Mouse (Mus musculus): ENCODE results near the gene Hif3a. TPM values are rescaled to one million over a fixed set of nuclear protein-coding genes. Genes with fewer than 3 reads are reported as not detected.

Hif3a gene
- total RNA-seq, 2 experiments from 2014 or later, result 6.6 to 8.1 TPM

DNA sequence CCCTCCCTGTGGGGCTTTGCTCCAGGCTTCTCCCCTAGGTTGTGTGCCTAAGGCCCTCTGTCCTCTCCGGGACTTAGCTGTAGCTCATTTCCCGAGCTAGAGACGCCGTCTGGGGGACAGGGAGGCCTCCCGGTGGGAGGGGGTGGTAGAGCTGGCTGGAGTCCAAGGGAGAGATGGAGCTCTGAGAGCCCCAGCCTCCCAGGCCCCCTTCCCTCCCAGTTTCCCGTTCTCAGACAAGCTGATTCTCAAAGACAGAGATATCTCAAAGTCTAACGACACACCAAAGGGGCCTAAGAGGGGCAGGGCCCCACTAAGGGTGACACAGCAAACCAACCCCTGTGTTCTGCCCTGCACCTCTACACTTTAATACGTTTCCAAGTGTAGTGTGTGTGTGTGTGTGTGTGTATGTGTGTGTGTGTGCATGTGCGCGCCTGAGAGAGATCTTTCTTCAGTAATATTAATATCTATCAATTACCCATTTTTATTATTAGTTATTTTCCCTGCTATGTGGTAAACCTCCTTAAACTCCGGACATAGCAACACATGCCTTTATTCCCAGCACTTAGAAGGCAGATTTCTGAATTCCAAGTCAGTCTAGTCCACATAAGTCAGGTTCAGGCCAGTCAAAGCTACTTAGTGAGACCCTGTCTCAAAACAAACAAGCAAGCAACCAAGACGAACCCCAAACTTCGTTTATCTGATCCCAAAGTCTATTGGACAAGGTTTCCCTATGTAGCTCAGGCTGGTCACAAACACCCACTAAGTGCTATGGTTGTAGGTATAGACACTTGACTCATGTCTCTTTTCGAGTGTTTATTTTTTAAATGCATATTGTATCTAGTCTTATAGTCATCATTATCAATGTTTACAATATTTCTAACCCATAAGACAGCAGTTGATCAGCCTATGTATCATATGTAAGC, 5.4 kb downstream of the Hif3a start:
- DNase-seq (ENCODE audit: low spot score in 2 of 2), result no peak

DNA sequence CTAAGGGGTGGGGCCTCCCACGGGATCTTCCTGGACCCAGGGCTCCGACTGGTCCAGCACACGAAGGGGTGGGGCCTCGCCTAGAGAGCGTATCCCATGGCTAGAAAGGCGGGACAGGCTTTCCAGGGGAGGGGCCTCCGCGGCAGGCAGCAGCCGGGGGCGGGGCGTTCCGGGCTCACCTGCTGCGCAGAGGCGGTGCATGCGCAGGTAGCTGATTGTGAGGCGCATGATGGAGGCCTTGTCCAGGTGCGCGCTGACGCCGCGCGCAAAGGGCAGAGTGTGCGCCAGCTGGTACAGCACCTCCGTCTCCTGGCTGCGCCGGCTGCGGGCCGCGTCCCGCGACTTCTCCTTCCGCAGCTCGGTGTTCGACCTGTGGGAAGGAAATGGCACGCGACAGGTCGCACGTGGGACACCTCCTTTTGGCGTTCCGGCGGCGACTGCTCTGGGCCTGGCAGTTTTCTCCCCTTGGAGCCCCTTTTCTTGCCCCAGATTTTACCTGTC, 6.1 kb downstream of the Hif3a start:
- DNase-seq (ENCODE audit: low spot score in 2 of 2), result peak; percentile 43 to 70

DNA sequence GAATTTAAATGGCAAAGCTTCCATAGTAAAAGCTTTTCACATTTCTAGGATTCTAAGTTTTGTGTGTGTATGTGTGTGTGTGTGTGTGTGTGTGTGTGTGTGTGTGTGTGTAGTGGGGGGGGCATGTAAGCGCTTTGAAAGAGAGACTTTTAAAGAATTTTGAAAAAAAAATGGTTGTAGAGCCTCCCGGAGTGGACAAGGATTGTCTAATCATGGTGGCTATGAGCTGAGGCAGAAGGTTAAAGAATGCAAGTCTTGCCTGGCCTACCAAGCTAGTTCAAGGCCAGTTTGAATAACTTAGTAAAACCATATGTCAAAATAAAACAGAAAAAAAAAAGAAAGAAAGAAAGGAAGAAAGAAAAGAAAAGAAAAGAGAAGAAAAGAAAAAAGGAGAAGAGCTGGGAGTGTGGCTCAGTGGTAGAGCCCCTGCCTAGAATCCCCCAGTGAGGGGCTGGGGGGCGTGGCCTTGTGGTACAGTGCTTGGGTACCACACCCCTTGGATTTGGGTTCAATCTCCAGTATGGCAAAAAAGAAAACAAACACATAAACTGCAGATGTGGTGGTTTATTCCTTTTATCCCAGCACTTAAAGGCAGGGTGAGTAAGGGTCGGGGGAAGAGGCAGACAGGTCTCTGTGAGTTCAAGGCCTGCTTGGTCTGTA, 6.8 kb downstream of the Hif3a start:
- DNase-seq (ENCODE audit: low spot score in 2 of 2), result no peak

DNA sequence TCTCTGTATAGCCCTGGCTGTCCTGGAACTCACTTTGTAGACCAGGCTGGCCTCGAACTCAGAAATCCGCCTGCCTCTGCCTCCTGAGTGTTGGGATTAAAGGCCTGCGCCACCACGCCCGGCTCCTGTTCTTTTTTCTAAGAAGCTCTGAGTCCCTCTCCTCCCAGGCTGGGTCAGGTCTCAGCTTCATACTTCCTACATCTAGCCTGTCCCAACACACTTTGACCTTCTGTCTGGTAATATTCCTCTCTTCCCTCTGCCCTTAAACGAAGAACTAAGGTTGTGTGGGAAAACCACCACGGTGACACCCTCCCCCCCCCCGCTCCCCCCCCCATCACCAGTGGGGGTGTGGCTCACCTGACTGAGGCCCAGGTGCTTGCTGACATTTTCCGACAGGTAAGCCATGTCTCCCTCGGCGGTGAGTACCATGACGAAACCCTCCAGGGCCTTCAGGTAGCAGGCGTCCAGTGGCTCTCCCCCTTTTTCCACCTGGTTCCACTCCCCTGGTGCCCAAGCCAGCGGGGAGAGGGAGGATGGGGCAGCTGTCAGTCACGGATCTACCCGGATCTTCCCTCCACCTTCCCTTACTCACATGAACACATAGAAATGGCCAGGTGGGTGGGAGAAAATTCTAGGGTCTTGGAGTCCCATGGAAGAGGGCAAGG, 7.8 kb downstream of the Hif3a start:
- no peak for DNase-seq (ENCODE audit: low spot score in 2 of 2)

DNA sequence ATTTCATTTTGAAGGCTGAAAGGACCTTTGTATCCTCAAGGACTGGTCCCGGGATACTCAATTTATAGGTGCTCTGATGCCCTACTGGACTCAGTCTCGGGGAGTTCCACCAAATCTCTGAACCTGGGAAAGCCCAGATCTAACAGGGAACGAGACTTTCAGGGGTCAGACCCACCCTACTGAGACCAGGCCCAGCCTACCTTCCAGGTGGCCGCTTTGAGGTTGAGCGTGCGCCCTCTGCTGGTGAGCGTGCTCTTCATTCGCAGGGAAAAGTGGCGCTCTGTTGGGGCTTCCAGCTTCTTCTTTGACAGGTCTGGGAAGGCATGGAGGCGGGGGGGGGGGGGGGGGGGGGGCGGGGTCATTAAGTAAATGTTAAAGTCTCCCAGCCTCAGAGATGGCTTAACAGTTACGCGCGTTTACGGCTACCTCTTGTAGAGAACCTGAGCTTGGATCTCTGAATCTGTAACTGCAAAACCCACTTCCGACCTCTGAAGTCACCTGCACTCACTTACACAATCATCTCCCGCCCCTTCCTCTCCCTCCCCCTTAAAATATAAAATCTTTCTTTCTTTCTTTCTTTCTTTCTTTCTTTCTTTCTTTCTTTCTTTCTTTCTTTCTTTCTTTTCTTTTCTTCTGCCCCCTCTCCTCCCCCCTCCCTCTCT, 11.2 kb downstream of the Hif3a start:
- peak in 1 of 2 experiments; percentile 67 for DNase-seq (ENCODE audit: low spot score in 2 of 2)

DNA sequence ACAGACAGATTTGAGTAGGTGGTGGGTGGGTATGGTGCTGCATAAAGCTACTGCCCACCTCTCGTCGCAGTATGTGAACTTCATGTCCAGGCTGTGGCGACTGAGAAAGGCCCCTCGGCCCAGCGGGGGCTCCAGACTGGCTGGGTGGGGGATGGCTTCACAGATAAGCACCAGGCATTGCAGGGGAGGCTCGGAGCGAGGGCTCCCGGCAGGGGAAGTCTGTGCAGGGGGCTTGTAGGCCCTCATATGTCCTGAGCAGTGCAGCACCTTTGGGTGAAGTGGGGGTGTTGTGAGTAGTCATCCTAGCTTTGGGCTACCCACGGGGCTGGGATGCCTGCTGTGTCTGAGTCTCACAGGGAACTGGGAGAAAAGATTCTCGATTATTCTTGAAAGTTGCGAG, 11.7 kb downstream of the Hif3a start:
- DNase-seq (ENCODE audit: low spot score in 2 of 2), result no peak

DNA sequence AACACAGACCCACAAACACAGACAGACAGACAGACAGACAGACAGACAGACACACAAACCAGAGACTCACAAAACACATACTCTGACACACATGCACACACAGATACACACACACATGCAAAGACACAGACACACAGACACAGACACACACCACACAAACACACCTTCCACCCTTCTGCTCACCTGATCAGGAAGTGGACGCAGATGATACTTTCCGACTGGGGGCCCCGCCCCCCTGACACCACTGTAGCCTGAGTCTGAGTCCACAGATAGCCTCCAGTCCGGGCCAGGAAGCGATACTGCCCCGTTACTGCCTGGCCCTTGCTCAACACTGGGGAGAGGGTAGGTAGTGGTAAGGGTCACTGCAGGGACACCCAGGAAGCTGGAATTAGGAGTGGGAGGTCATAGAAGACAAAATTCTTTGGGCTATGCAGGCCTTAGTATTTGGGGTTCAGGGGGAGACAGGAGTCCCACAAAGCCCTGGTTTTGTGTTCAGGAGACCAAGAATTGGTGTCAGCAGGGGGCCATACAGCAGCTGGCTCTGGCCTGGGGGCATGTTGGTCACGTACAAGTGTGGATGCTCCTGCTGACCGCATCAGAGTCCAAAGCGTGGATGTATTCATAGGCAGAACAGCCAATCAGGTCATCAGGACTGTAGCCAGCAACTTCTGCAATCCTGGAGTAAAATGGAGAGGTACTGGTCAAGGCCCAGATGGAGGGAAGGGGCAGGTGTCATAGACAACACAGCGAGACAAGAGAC, 13.6 kb downstream of the Hif3a start:
- no peak for DNase-seq (ENCODE audit: low spot score in 2 of 2)

DNA sequence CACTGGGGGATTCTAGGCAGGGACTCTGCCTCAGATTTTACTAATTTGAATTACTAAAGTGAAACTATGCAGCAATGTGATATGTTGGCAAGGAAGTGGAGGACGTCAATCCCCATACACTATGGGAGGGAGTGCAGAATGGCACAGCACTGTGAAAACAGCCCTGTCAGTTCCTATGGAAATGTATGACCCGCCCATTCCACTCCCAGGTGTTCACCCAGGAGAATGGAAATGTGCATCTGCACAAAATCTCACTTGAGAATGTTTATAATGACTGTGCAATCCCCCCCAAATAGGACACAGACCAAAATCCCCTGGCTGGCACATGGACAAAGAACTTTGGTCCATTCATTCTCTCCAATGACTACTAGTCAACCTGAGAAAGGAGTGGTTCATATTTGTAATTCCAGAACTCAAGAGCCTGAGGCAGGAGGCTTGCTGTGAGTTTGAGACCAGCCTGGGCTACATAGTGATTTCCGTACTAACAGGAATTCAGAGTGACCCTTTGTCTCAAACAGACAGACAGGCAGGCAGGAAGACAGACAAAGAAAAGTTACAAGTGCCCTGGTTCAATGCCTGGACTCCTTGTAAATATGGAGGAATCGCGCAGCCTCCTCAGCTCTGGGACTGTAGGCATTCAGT, 15.1 kb downstream of the Hif3a start:
- no peak for DNase-seq (ENCODE audit: low spot score in 2 of 2)

DNA sequence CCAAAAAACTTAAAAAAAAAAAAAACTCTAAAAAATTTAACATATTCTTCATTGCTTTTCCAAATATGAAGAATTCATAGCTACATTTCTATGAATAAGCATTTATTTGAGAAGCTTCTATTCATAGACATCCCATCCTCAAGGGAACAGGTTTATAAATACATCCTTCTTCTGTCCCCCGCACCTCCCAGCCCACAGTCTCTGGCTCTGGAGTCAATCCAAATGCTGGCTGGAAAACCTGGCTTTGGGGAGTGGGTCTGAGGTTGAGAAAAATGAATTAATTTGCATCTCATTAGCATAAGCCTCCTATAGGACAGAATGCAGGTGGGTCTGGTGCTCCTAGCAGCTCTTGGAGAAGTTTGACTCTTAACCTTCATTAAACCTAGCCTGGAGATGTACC, 16.5 kb downstream of the Hif3a start:
- no peak for DNase-seq (ENCODE audit: low spot score in 2 of 2)

- no peak for DNase-seq (ENCODE audit: low spot score in 2 of 2)
These were observed 22.9 kb downstream of the Hif3a start for GRCm38 (mm10) chr7:17039373-17039772.

- no peak for DNase-seq (ENCODE audit: low spot score in 2 of 2)
These were observed 24.1 kb downstream of the Hif3a start for GRCm38 (mm10) chr7:17038018-17038695.

GRCm38 (mm10) chr7:17030239-17030638, 32.0 kb downstream of the Hif3a start:
- DNase-seq (ENCODE audit: low spot score in 2 of 2), result no peak

GRCm38 (mm10) chr7:17028923-17029322, 33.3 kb downstream of the Hif3a start:
- DNase-seq (ENCODE audit: low spot score in 2 of 2), result no peak

DNA sequence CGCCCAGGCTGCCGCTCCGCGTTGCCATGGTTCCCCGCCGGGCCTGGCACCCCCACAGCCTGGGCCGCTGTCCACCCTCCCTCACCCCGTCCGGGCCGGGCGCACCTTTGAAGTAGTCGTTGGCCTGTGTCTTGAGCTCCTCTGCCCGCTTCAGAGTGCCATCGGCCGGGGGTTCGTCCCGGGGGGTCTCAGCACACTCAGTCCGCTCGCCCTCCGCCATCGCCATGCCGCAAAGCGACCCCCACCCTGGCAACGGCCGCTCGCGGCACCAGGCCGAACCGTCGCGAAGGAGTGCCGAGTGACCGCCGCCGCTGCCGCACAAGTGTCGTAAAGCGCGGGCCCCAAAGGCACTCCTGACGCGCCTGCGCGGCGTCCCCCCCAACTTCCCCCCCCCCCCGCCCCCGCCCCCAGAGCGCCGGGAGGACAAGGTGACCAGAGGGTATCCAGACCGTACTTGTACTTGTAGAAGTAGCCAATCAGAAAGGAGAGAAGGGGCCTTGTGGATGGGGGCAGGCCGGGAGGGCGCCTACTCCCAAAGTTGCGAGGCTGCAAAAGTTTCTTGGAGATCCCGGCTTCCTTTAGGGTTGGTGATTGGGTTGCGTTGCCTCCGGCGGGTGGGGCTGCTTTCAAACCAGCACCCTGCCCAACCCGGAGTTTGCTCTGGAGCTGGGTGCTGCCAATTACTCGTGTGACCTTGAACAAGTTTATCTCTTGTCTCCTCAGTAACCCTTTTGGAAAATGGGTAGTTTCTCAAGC, 34.5 kb downstream of the Hif3a start, which contains the start of gene Ppp5c:
Ppp5c (minus strand) TSS at position 337 of the 756 bp plus-strand sequence.
- DNase-seq (ENCODE audit: low spot score in 2 of 2), result peak; percentile 90 to 93

- DNase-seq (ENCODE audit: low spot score in 2 of 2), result peak in 1 of 2 experiments; percentile 56
These were observed 35.3 kb downstream of the Hif3a start for GRCm38 (mm10) chr7:17026710-17027587.

DNA sequence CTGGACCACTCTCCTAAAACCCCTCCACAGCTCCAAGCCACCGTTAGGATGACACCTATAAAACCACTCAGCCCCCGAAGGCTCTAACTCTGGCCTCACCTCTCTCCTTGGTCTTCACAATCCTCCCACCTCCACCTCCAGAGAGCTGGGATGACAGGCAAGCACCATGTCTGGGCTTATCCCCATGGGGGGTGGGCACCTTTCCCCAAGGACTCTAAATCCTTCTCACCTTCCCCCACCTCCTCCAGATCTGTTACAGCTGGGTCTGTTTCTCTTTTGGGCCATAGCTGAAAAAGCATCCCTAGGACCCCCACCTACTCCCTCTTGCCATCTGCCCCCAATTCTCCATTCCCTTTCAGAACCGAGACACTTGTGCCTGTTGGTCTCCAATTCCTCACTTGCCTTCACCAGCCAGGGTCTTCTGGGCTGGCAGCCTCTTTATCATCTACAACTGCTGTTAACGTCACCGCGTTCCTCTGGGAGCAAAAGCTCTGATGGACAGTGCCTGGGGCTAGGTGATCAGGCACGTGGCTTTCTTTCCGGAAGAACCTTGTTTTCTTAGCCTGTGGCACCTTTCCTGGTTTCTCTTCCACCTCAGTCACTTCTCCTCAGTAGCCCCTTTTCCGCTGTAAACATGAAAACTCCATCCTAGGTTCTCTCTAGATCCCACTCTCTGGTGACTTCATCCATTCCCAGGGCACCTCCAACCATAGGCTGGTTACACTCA, 36.2 kb downstream of the Hif3a start:
- DNase-seq (ENCODE audit: low spot score in 2 of 2), result no peak

GRCm38 (mm10) chr7:17025505-17025894, 36.7 kb downstream of the Hif3a start:
- DNase-seq (ENCODE audit: low spot score in 2 of 2), result no peak

Data from gastrocnemius, postnatal 4 days (tissue).